Mouse (Mus musculus) hindlimb bud, embryonic 11.5 days (tissue): ENCODE data around the gene Vmn1r118.
"Not testable (repeated sequence)": the region's sequence is repeated elsewhere in the genome, so short reads cannot be mapped to it uniquely, and the experiment has no call there.

ENCODE experiments used
- DNase-seq: peaks from one replicate; pipeline ENCODE4 v3.0.0-alpha.2; 2012; ENCODE audit warnings: low read depth, low spot score; ENCODE audit errors: extremely low spot score

The Vmn1r118 gene

DNA sequence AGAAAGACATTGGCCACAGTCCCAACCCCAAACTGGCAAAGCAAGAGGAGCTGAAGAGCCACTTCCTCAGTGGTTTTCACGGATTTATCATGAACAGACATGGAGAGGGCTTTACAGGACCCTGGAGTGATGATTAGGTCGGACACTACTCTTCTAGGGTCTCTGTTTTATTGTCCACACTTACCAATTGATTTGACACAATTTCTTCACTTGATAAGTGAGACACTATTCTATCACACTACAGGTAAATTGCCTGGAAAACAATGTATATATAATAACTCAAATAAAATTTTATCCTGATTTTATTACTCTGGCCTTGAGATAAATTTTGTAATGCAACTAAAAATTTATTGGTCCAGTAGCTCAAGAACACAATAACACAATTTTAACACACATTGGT lies at the start of gene Vmn1r118:
Gene Vmn1r118, minus strand, starts transcription at position 101 of the 400 bp plus-strand sequence.
- not testable (repeated sequence) for DNase-seq

DNA sequence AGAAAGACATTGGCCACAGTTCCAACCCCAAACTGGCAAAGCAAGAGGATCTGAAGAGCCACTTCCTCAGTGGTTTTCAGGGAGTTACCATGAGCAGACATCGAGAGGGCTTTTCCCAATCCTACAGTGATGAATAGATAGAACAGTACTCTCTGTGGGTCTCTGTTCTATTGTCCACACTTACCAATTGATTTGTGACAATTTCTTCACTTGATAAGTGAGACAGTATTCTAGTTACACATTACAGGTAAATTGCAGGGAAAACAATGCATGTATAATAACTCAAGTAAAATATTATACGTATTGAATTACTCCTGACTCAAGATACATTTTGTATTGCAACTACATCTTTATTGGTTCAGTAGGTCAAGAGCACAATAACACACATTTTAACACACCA lies 28.1 kb downstream of the Vmn1r118 start, which contains the start of gene Vmn1r117:
Gene Vmn1r117, minus strand, starts transcription at position 101 of the 400 bp plus-strand sequence.
- not testable (repeated sequence) for DNase-seq

DNA sequence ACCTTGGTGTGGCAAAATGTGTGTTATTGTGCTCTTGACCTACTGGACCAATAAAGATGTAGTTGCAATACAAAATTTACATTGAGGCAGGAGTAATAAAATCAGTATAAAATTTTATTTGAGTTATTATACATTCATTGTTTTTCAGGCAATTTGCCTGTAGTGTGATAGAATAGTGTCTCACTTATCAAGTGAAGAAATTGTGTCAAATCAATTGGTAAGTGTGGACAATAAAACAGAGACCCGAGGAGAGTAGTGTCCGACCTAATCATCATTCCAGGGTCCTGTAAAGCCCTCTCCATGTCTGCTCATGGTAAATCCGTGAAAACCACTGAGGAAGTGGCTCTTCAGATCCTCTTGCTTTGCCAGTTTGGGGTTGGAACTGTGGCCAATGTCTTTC lies 40.2 kb downstream of the Vmn1r118 start, which contains the start of gene Vmn1r116:
Gene Vmn1r116, plus strand, starts transcription at position 301 of the 400 bp plus-strand sequence.
- DNase-seq = not testable (repeated sequence)
